ENCODE assay signal across 7 mouse cellular contexts in the genomic region with DNA sequence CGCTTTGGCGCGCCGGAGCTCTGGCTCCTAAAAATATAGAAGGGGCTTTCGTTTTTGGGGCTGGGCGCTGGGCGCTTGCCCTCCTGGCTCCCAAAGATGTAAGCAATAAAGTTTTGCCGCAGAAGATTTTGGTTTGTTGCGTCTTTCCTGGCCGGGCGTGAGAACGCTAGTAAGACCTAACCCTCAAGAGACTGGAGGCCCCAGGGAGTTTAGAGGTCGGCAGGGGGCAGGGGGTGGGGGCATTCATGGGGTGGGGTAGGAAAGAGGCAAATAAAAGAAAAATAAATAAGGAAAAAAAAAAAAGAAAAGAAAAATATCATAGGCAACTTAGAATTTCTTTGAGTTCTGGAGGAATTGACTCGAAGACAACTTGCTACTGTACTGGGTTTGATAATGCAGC.
DNase-seq lines count a peak whose midpoint lies in the region; ATAC-seq and TF ChIP-seq lines count a peak whose summit lies in the region.
"Not testable (repeated sequence)": the region's sequence is repeated elsewhere in the genome, so short reads cannot be mapped to it uniquely, and the experiment has no call there.

No protein-coding gene starts in this region.

- H3K4me2 ChIP-seq in heart, embryonic 11.5 days: peak overlapping the region; percentile 56
- H3K4me2 ChIP-seq in hindbrain, embryonic 13.5 days: peak overlapping the region; percentile 55
- H3K4me2 ChIP-seq in kidney, embryonic 15.5 days: peak overlapping the region; percentile 58
- H3K4me2 ChIP-seq in liver, embryonic 11.5 days: peak overlapping the region; percentile 45
- H3K4me2 ChIP-seq in lung, postnatal 0 days (replicated peaks; ENCODE audit: low read depth, low read length): peak overlapping the region; percentile 33; the same call in 1 of the 2 replicates
- H3K4me2 ChIP-seq in neural tube, embryonic 12.5 days (replicated peaks): peak overlapping the region; percentile 52

- not testable (repeated sequence) for DNase-seq in forebrain, embryonic 10.5 days (ENCODE audit: extremely low spot score, low spot score); liver, embryonic 11.5 days (ENCODE audit: low spot score); lung, postnatal 0 days (ENCODE audit: low spot score)

- not testable (repeated sequence) for TF ChIP-seq CTCF in lung, postnatal 0 days (IDR thresholded peaks at IDR 0.05)

- not testable (repeated sequence) for H3K36me3 ChIP-seq in forebrain, embryonic 10.5 days (replicated peaks); heart, embryonic 11.5 days (ENCODE audit: control insufficient read depth, insufficient read depth, low read length); hindbrain, embryonic 13.5 days; kidney, embryonic 15.5 days; liver, embryonic 11.5 days (ENCODE audit: control insufficient read depth, insufficient read depth, low read length); lung, postnatal 0 days (ENCODE audit: insufficient read depth, low read length); neural tube, embryonic 12.5 days

- not testable (repeated sequence) for H3K4me1 ChIP-seq in forebrain, embryonic 10.5 days; heart, embryonic 11.5 days (ENCODE audit: control insufficient read depth, insufficient read depth, low read length); hindbrain, embryonic 13.5 days (replicated peaks); kidney, embryonic 15.5 days; liver, embryonic 11.5 days (replicated peaks; ENCODE audit: control insufficient read depth, insufficient read depth, low read length); lung, postnatal 0 days (ENCODE audit: insufficient read depth, low read depth, low read length); neural tube, embryonic 12.5 days

- peak overlapping the region; percentile 80 for H3K27ac ChIP-seq in forebrain, embryonic 10.5 days
- not testable (repeated sequence) for H3K27ac ChIP-seq in heart, embryonic 11.5 days (ENCODE audit: low read depth, low read length); hindbrain, embryonic 13.5 days; kidney, embryonic 15.5 days; liver, embryonic 11.5 days (ENCODE audit: low read depth, low read length); lung, postnatal 0 days (ENCODE audit: low read length); neural tube, embryonic 12.5 days

- H3K4me3 ChIP-seq in forebrain, embryonic 10.5 days: peak overlapping the region; percentile 49
- peak overlapping the region; percentile 30 for H3K4me3 ChIP-seq in heart, embryonic 11.5 days (ENCODE audit: low read depth, low read length)
- peak overlapping the region; percentile 38 for H3K4me3 ChIP-seq in hindbrain, embryonic 13.5 days
- peak overlapping the region; percentile 40 for H3K4me3 ChIP-seq in kidney, embryonic 15.5 days (replicated peaks)
- peak overlapping the region; percentile 21; the same call in 1 of the 2 replicates for H3K4me3 ChIP-seq in liver, embryonic 11.5 days (ENCODE audit: low read depth, low read length)
- peak overlapping the region; percentile 12; the same call in 1 of the 2 replicates for H3K4me3 ChIP-seq in lung, postnatal 0 days (ENCODE audit: low read depth, low read length)
- H3K4me3 ChIP-seq in neural tube, embryonic 12.5 days: peak overlapping the region; percentile 28

- not testable (repeated sequence) for H3K9ac ChIP-seq in heart, embryonic 11.5 days (ENCODE audit: low read depth, low read length); kidney, embryonic 15.5 days; liver, embryonic 11.5 days (ENCODE audit: low read depth, low read length); lung, postnatal 0 days (replicated peaks; ENCODE audit: low read depth); neural tube, embryonic 12.5 days
- H3K9ac ChIP-seq in hindbrain, embryonic 13.5 days: peak overlapping the region; percentile 49

- TF ChIP-seq EP300 in lung, postnatal 0 days (IDR thresholded peaks at IDR 0.05): not testable (repeated sequence)

- H3K9me3 ChIP-seq in forebrain, embryonic 10.5 days; heart, embryonic 11.5 days (replicated peaks; ENCODE audit: control insufficient read depth, low read length); hindbrain, embryonic 13.5 days; kidney, embryonic 15.5 days (replicated peaks); liver, embryonic 11.5 days (ENCODE audit: control insufficient read depth, low read length); lung, postnatal 0 days (ENCODE audit: low read length); neural tube, embryonic 12.5 days: not testable (repeated sequence)

- not testable (repeated sequence) for ATAC-seq in heart, embryonic 11.5 days (replicated peaks; ENCODE audit: insufficient number of reproducible peaks, low FRiP score, low TSS enrichment); kidney, embryonic 15.5 days (replicated peaks; ENCODE audit: low FRiP score); lung, postnatal 0 days
- ATAC-seq in hindbrain, embryonic 13.5 days (ENCODE audit: low FRiP score): peak; percentile 66; the same call in 1 of the 2 replicates
- 0 out of 2 replicates have a peak, but pooled peaks have one; percentile 10 for ATAC-seq in liver, embryonic 11.5 days (replicated peaks; ENCODE audit: low FRiP score)
- peak; percentile 66; the same call in 1 of the 2 replicates for ATAC-seq in neural tube, embryonic 12.5 days (ENCODE audit: low FRiP score, low read depth)

- H3K27me3 ChIP-seq in forebrain, embryonic 10.5 days (ENCODE audit: poor library complexity, severe bottlenecking); heart, embryonic 11.5 days (ENCODE audit: control insufficient read depth, insufficient read depth, low read length); hindbrain, embryonic 13.5 days; kidney, embryonic 15.5 days; liver, embryonic 11.5 days (replicated peaks; ENCODE audit: control insufficient read depth, insufficient read depth, low read length); lung, postnatal 0 days (replicated peaks; ENCODE audit: insufficient read depth, low read length); neural tube, embryonic 12.5 days (replicated peaks): not testable (repeated sequence)

- 18% methylated on average over 11 of the region's 14 CpGs for WGBS in forebrain, embryonic 10.5 days
- WGBS in heart, embryonic 11.5 days (ENCODE audit: insufficient replicate concordance): 25% methylated on average over 7 of the region's 14 CpGs
- WGBS in hindbrain, embryonic 13.5 days: 22% methylated on average over 7 of the region's 14 CpGs
- WGBS in kidney, embryonic 15.5 days: 29% methylated on average over 7 of the region's 14 CpGs
- 14% methylated on average over 7 of the region's 14 CpGs for WGBS in liver, embryonic 11.5 days
- 35% methylated on average over 7 of the region's 14 CpGs for WGBS in lung, postnatal 0 days
- WGBS in neural tube, embryonic 12.5 days: 24% methylated on average over 7 of the region's 14 CpGs
